Mouse (Mus musculus): ENCODE data around the gene Fbxl19. TPM values are rescaled to one million over a fixed set of nuclear protein-coding genes. Genes with fewer than 3 reads are reported as not detected.

Fbxl19 gene
- polyA plus RNA-seq, 1 experiment from 2014 or later = 1.1 TPM

GRCm38 (mm10) chr7:127776878-127777473, 32.6 kb downstream of the Fbxl19 start:
- peak overlapping the region; percentile 98 for H3K27ac ChIP-seq (replicated peaks)
- TF ChIP-seq EP300 (optimal IDR thresholded peaks at IDR 0.05) (no peak), CTCF (IDR thresholded peaks at IDR 0.05; ENCODE audit: low read depth) (no peak)
- peak; percentile 90 for ATAC-seq (ENCODE audit: low FRiP score, low TSS enrichment)
- DNase-seq (ENCODE audit: low spot score) = peak; percentile 96
- H3K4me1 ChIP-seq (replicated peaks; ENCODE audit: control insufficient read depth, insufficient read depth) = peaks cover 3% of the 10 kb centered on the region; the same call in 1 of the 2 replicates
- H3K4me2 ChIP-seq (replicated peaks; ENCODE audit: low read depth) = peak overlapping the region; percentile 62
- H3K36me3 ChIP-seq (ENCODE audit: control insufficient read depth, insufficient read depth, low read length) = peaks cover 4% of the 10 kb centered on the region
- WGBS = 0% methylated on average over 54 of the region's 70 CpGs
- H3K4me3 ChIP-seq (ENCODE audit: low read depth, low read length) = peak overlapping the region; percentile 90
- no peaks in the 10 kb centered on the region for H3K27me3 ChIP-seq (ENCODE audit: control insufficient read depth, insufficient read depth, low read length)
- H3K9ac ChIP-seq (ENCODE audit: low read length) = peak overlapping the region; percentile 93
- no peaks in the 10 kb centered on the region for H3K9me3 ChIP-seq (ENCODE audit: control insufficient read depth, low read length)

- Histone ChIP-seq H3K4me3 (ENCODE audit: low read depth, low read length) (peak overlapping the region; percentile 90), H3K9ac (ENCODE audit: low read length) (peak overlapping the region; percentile 93), H3K27me3 (ENCODE audit: control insufficient read depth, insufficient read depth, low read length) (no peaks in the 10 kb centered on the region), H3K27ac (replicated peaks) (peak overlapping the region; percentile 98), H3K9me3 (ENCODE audit: control insufficient read depth, low read length) (no peaks in the 10 kb centered on the region), H3K4me1 (replicated peaks; ENCODE audit: control insufficient read depth, insufficient read depth) (peaks cover 3% of the 10 kb centered on the region; the same call in 1 of the 2 replicates), H3K4me2 (replicated peaks; ENCODE audit: low read depth) (peak overlapping the region; percentile 64), H3K36me3 (ENCODE audit: control insufficient read depth, insufficient read depth, low read length) (peaks cover 4% of the 10 kb centered on the region)
- DNase-seq (ENCODE audit: low spot score) (peak; percentile 74), ATAC-seq (ENCODE audit: low FRiP score, low TSS enrichment) (peak; percentile 44)
- TF ChIP-seq CTCF (IDR thresholded peaks at IDR 0.05; ENCODE audit: low read depth) (0 out of 2 replicates have a peak, but pooled peaks have one; percentile 2), EP300 (optimal IDR thresholded peaks at IDR 0.05) (no peak)
- WGBS = 1% methylated on average over 42 of the region's 66 CpGs
Measured at GRCm38 (mm10) chr7:127777474-127778266, 33.3 kb downstream of the Fbxl19 start.

- 77% methylated on average over 4 of the region's 4 CpGs for WGBS
Measured at GRCm38 (mm10) chr7:127778350-127778749, 34.0 kb downstream of the Fbxl19 start.

GRCm38 (mm10) chr7:127785308-127785707, 41.0 kb downstream of the Fbxl19 start, which contains the start of gene Gm49388:
Gene Gm49388, plus strand, starts transcription at chr7:127785608.
- no peaks in the 10 kb centered on the region for H3K9me3 ChIP-seq (ENCODE audit: control insufficient read depth, low read length)
- DNase-seq (ENCODE audit: low spot score) (no peak), ATAC-seq (ENCODE audit: low FRiP score, low TSS enrichment) (peak; percentile 10; the same call in 1 of the 2 replicates)
- 93% methylated on average over 7 of the region's 7 CpGs for WGBS
- no peaks in the 10 kb centered on the region for H3K27me3 ChIP-seq (ENCODE audit: control insufficient read depth, insufficient read depth, low read length)
- H3K9ac ChIP-seq (ENCODE audit: low read length) = no peak within 1 kb of the TSS
- H3K36me3 ChIP-seq (ENCODE audit: control insufficient read depth, insufficient read depth, low read length) = peaks cover 32% of the 10 kb centered on the region
- no peaks in the 10 kb centered on the region for H3K4me1 ChIP-seq (replicated peaks; ENCODE audit: control insufficient read depth, insufficient read depth)
- no peak within 1 kb of the TSS for H3K4me2 ChIP-seq (replicated peaks; ENCODE audit: low read depth)
- no peak for TF ChIP-seq CTCF (IDR thresholded peaks at IDR 0.05; ENCODE audit: low read depth)
- no peak for TF ChIP-seq EP300 (optimal IDR thresholded peaks at IDR 0.05)
- no peak within 1 kb of the TSS for H3K4me3 ChIP-seq (ENCODE audit: low read depth, low read length)
- H3K27ac ChIP-seq (replicated peaks) = no peak within 1 kb of the TSS

More at GRCm38 (mm10) chr7:127778350-127778749, 34.0 kb downstream of the Fbxl19 start:
- Histone ChIP-seq H3K9me3 (ENCODE audit: control insufficient read depth, low read length) (no peaks in the 10 kb centered on the region), H3K9ac (ENCODE audit: low read length) (peak overlapping the region; percentile 93), H3K4me3 (ENCODE audit: low read depth, low read length) (peak overlapping the region; percentile 90), H3K4me2 (replicated peaks; ENCODE audit: low read depth) (peak overlapping the region; percentile 64), H3K27ac (replicated peaks) (no peak overlapping the region), H3K4me1 (replicated peaks; ENCODE audit: control insufficient read depth, insufficient read depth) (peaks cover 3% of the 10 kb centered on the region; the same call in 1 of the 2 replicates), H3K27me3 (ENCODE audit: control insufficient read depth, insufficient read depth, low read length) (no peaks in the 10 kb centered on the region), H3K36me3 (ENCODE audit: control insufficient read depth, insufficient read depth, low read length) (peaks cover 4% of the 10 kb centered on the region)
- ATAC-seq (ENCODE audit: low FRiP score, low TSS enrichment) (no peak), DNase-seq (ENCODE audit: low spot score) (no peak)
- TF ChIP-seq EP300 (optimal IDR thresholded peaks at IDR 0.05) (no peak), CTCF (IDR thresholded peaks at IDR 0.05; ENCODE audit: low read depth) (no peak)

- DNase-seq (ENCODE audit: low spot score) (no peak), ATAC-seq (ENCODE audit: low FRiP score, low TSS enrichment) (no peak)
- TF ChIP-seq CTCF (IDR thresholded peaks at IDR 0.05; ENCODE audit: low read depth) (no peak), EP300 (optimal IDR thresholded peaks at IDR 0.05) (no peak)
- 86% methylated on average over 23 of the region's 23 CpGs for WGBS
- Histone ChIP-seq H3K4me2 (replicated peaks; ENCODE audit: low read depth) (no peak overlapping the region), H3K4me1 (replicated peaks; ENCODE audit: control insufficient read depth, insufficient read depth) (peaks cover 3% of the 10 kb centered on the region), H3K27ac (replicated peaks) (no peak overlapping the region), H3K4me3 (ENCODE audit: low read depth, low read length) (no peak overlapping the region), H3K36me3 (ENCODE audit: control insufficient read depth, insufficient read depth, low read length) (peaks cover 27% of the 10 kb centered on the region), H3K27me3 (ENCODE audit: control insufficient read depth, insufficient read depth, low read length) (no peaks in the 10 kb centered on the region), H3K9me3 (ENCODE audit: control insufficient read depth, low read length) (no peaks in the 10 kb centered on the region), H3K9ac (ENCODE audit: low read length) (no peak overlapping the region)
Measured at GRCm38 (mm10) chr7:127797076-127797845, 52.9 kb downstream of the Fbxl19 start.
